Mouse (Mus musculus) heart, postnatal 0 days (tissue): ENCODE measurements around the gene Stxbp5.

Source experiments
- CTCF ChIP-seq: IDR thresholded peaks from 2 replicates; pipeline ENCODE4 v1.5.1; 2016; ENCODE audit warnings: antibody characterized with exemption, control low read depth, low read depth
- EP300 ChIP-seq: IDR thresholded peaks from 2 replicates; pipeline ENCODE4 v1.6.1; 2016; ENCODE audit warnings: antibody characterized with exemption, low read depth

DNA sequence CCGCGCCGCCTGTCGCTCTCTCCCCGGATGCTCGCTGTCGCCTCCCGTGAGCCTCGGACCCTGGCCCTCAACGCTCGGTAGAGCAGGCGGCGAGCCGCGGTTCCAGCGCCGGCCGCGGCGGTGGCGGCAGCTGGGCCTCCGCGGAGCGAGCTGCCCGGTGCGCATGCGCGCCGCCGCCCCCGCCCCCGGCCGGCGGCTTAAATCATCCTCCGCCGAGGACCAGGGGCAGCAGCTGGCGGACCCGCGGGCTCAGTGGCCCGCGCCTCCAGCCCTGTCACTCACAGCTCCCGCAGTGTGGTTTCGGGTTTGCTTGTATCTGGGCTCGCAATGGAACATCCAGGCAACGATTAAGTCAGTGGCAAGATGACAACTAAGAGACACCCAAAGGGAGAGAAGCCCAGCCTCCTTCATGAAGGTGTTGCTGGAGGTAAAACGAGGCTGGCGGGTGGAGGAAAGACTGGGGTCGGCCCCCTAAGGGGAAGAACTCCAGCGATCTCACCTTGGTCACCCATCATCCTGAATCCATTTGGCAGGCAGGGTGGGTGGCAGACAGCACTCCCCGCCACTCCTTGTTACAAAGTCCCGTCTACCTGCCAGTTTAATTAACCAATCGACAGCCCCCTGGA, at the start of gene Stxbp5:
- no peak for TF ChIP-seq CTCF
- no peak for TF ChIP-seq EP300
